Mouse (Mus musculus): ENCODE measurements around the gene Higd2a. TPM values are rescaled to one million over a fixed set of nuclear protein-coding genes. Genes with fewer than 3 reads are reported as not detected.
A peak's percentile ranks its signal among the peaks of the same experiment; 100 is the strongest.

The Higd2a gene
- polyA plus RNA-seq, 1 experiment = 158 TPM

GRCm38 (mm10) chr13:54598622-54599143 lies 8.7 kb downstream of the Higd2a start:
- H3K27ac ChIP-seq (ENCODE audit: insufficient read depth, low read depth, low read length) = no peak overlapping the region
- H3K4me3 ChIP-seq (ENCODE audit: insufficient read depth, low read length) = no peak overlapping the region
- H3K4me1 ChIP-seq (ENCODE audit: control insufficient read depth, insufficient read depth, low read length) = no peaks in the 10 kb centered on the region
- no peak for TF ChIP-seq POLR2A (IDR thresholded peaks at IDR 0.05; ENCODE audit: borderline replicate concordance, low read depth, low read length)
- no peak for TF ChIP-seq CTCF (IDR thresholded peaks at IDR 0.05; ENCODE audit: low read depth, low read length)

GRCm38 (mm10) chr13:54602639-54603111 lies 12.7 kb downstream of the Higd2a start:
- TF ChIP-seq CTCF (IDR thresholded peaks at IDR 0.05; ENCODE audit: low read depth, low read length) (no peak), POLR2A (IDR thresholded peaks at IDR 0.05; ENCODE audit: borderline replicate concordance, low read depth, low read length) (no peak)
- H3K27ac ChIP-seq (ENCODE audit: insufficient read depth, low read depth, low read length) = no peak overlapping the region
- no peak overlapping the region for H3K4me3 ChIP-seq (ENCODE audit: insufficient read depth, low read length)
- H3K4me1 ChIP-seq (ENCODE audit: control insufficient read depth, insufficient read depth, low read length) = no peaks in the 10 kb centered on the region

GRCm38 (mm10) chr13:54603501-54603900 lies 13.5 kb downstream of the Higd2a start:
- H3K4me3 ChIP-seq (ENCODE audit: insufficient read depth, low read length) = no peak overlapping the region
- H3K27ac ChIP-seq (ENCODE audit: insufficient read depth, low read depth, low read length) = no peak overlapping the region
- no peaks in the 10 kb centered on the region for H3K4me1 ChIP-seq (ENCODE audit: control insufficient read depth, insufficient read depth, low read length)
- no peak for TF ChIP-seq POLR2A (IDR thresholded peaks at IDR 0.05; ENCODE audit: borderline replicate concordance, low read depth, low read length)
- TF ChIP-seq CTCF (IDR thresholded peaks at IDR 0.05; ENCODE audit: low read depth, low read length) = no peak

GRCm38 (mm10) chr13:54604221-54604620 lies 14.2 kb downstream of the Higd2a start:
- no peak overlapping the region for H3K4me3 ChIP-seq (ENCODE audit: insufficient read depth, low read length)
- no peak for TF ChIP-seq CTCF (IDR thresholded peaks at IDR 0.05; ENCODE audit: low read depth, low read length)
- no peaks in the 10 kb centered on the region for H3K4me1 ChIP-seq (ENCODE audit: control insufficient read depth, insufficient read depth, low read length)
- no peak overlapping the region for H3K27ac ChIP-seq (ENCODE audit: insufficient read depth, low read depth, low read length)

- TF ChIP-seq CTCF (IDR thresholded peaks at IDR 0.05; ENCODE audit: low read depth, low read length) = no peak
- TF ChIP-seq POLR2A (IDR thresholded peaks at IDR 0.05; ENCODE audit: borderline replicate concordance, low read depth, low read length) = no peak
- no peak overlapping the region for H3K27ac ChIP-seq (ENCODE audit: insufficient read depth, low read depth, low read length)
These were observed 15.4 kb downstream of the Higd2a start for GRCm38 (mm10) chr13:54605426-54605825.

GRCm38 (mm10) chr13:54607204-54607603 lies 17.2 kb downstream of the Higd2a start:
- 0 out of 2 replicates have a peak, but pooled peaks cover 6% of the 10 kb centered on the region for H3K4me1 ChIP-seq (ENCODE audit: control insufficient read depth, insufficient read depth, low read length)
- H3K27ac ChIP-seq (ENCODE audit: insufficient read depth, low read depth, low read length) = no peak overlapping the region
- TF ChIP-seq POLR2A (IDR thresholded peaks at IDR 0.05; ENCODE audit: borderline replicate concordance, low read depth, low read length) (no peak), CTCF (IDR thresholded peaks at IDR 0.05; ENCODE audit: low read depth, low read length) (no peak)
- no peak overlapping the region for H3K4me3 ChIP-seq (ENCODE audit: insufficient read depth, low read length)

More at GRCm38 (mm10) chr13:54605426-54605825, 15.4 kb downstream of the Higd2a start:
- Histone ChIP-seq H3K4me3 (ENCODE audit: insufficient read depth, low read length) (no peak overlapping the region), H3K4me1 (ENCODE audit: control insufficient read depth, insufficient read depth, low read length) (0 out of 2 replicates have a peak, but pooled peaks cover 2% of the 10 kb centered on the region)

GRCm38 (mm10) chr13:54608002-54608401 lies 18.0 kb downstream of the Higd2a start:
- Histone ChIP-seq H3K27ac (ENCODE audit: insufficient read depth, low read depth, low read length) (no peak overlapping the region), H3K4me1 (ENCODE audit: control insufficient read depth, insufficient read depth, low read length) (0 out of 2 replicates have a peak, but pooled peaks cover 6% of the 10 kb centered on the region), H3K4me3 (ENCODE audit: insufficient read depth, low read length) (no peak overlapping the region)
- TF ChIP-seq CTCF (IDR thresholded peaks at IDR 0.05; ENCODE audit: low read depth, low read length) = no peak

GRCm38 (mm10) chr13:54608666-54609065 lies 18.7 kb downstream of the Higd2a start:
- TF ChIP-seq CTCF (IDR thresholded peaks at IDR 0.05; ENCODE audit: low read depth, low read length) = no peak
- H3K4me1 ChIP-seq (ENCODE audit: control insufficient read depth, insufficient read depth, low read length) = 0 out of 2 replicates have a peak, but pooled peaks cover 6% of the 10 kb centered on the region
- no peak overlapping the region for H3K4me3 ChIP-seq (ENCODE audit: insufficient read depth, low read length)
- no peak overlapping the region for H3K27ac ChIP-seq (ENCODE audit: insufficient read depth, low read depth, low read length)

GRCm38 (mm10) chr13:54609301-54609700 lies 19.3 kb downstream of the Higd2a start:
- H3K4me1 ChIP-seq (ENCODE audit: control insufficient read depth, insufficient read depth, low read length) = 0 out of 2 replicates have a peak, but pooled peaks cover 6% of the 10 kb centered on the region
- no peak overlapping the region for H3K27ac ChIP-seq (ENCODE audit: insufficient read depth, low read depth, low read length)
- no peak overlapping the region for H3K4me3 ChIP-seq (ENCODE audit: insufficient read depth, low read length)
- TF ChIP-seq CTCF (IDR thresholded peaks at IDR 0.05; ENCODE audit: low read depth, low read length) = no peak
- no peak for TF ChIP-seq POLR2A (IDR thresholded peaks at IDR 0.05; ENCODE audit: borderline replicate concordance, low read depth, low read length)

- TF ChIP-seq POLR2A (IDR thresholded peaks at IDR 0.05; ENCODE audit: borderline replicate concordance, low read depth, low read length) = no peak
- H3K27ac ChIP-seq (ENCODE audit: insufficient read depth, low read depth, low read length) = peak overlapping the region; percentile 47
- 0 out of 2 replicates have a peak, but pooled peaks cover 6% of the 10 kb centered on the region for H3K4me1 ChIP-seq (ENCODE audit: control insufficient read depth, insufficient read depth, low read length)
- H3K4me3 ChIP-seq (ENCODE audit: insufficient read depth, low read length) = peak overlapping the region; percentile 73
These were observed 20.6 kb downstream of the Higd2a start for GRCm38 (mm10) chr13:54610613-54610971.
